Mouse (Mus musculus) hematopoietic stem cell, adult 5-6 weeks (primary cell): Measurements from ENCODE around the gene Sgpp2. TPM values are rescaled to one million over a fixed set of nuclear protein-coding genes. Genes with fewer than 3 reads are reported as not detected.

ENCODE experiments used
- ATAC-seq, 2 experiments: fragments of 125-278 bp in 1 of 2; replicated peaks in 1 of 2; 2 replicates each; pipeline ENCODE4 v1.8.0; 2016 to 2017; ENCODE audit warnings: inconsistent platforms in 2 of 2, mild to moderate bottlenecking in 2 of 2, moderate number of reproducible peaks in 2 of 2, low read depth in 1 of 2, moderate TSS enrichment in 1 of 2; ENCODE audit not compliant: low FRiP score in 2 of 2, poor library complexity in 2 of 2, severe bottlenecking in 2 of 2, insufficient read depth in 1 of 2, low TSS enrichment in 1 of 2
- total RNA-seq: library from RNA; stranded (forward); fragments of 172-1452, 232-1000 nt; gene quantifications from 2 replicates; pipeline ENCODE4 v1.2.3, GENCODE M21; 2017

Gene Sgpp2
- total RNA-seq: 0.15 TPM in 1 of 2 replicates, not detected in the other

DNA sequence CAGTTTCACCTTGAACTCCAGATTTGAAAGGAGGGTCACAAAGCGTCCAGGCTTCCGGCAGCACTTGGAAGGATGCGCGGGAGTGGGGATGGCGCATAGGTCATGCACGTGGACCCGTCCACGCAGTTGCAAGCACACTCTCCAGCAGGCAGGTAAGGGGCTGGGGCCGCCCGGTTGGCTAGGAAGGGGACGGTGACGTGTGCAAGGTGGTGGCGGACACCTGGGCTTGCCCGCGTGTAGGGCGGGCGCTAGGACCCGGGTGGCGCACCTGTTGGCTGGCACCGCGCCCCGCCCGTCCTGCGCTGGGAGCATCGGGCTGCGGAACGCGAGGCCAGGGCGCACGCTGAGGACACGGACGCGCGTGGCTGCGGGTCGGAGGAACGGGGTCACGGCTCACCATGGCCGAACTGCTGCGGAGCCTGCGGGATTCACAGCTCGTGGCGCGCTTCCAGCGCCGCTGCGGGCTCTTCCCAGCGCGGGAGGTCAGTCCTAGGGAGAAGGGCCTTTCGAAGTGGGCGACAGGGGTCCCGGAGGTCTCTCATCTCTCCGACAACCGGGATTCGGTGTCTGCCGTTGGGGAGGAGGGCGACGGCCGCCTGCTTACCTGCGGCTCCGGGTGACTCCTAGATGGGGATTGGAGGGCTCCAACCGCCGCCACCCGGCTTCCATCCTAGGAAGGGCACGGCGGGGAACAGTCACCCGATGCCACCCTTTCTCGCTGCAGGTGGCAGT, at the start of gene Sgpp2:
TSS of gene Sgpp2 (plus strand) at position 325 of the 732 bp plus-strand sequence.
- ATAC-seq: 0 out of 4 replicates have a peak, but pooled peaks of 1 of the 2 experiments have one; percentile 22

DNA sequence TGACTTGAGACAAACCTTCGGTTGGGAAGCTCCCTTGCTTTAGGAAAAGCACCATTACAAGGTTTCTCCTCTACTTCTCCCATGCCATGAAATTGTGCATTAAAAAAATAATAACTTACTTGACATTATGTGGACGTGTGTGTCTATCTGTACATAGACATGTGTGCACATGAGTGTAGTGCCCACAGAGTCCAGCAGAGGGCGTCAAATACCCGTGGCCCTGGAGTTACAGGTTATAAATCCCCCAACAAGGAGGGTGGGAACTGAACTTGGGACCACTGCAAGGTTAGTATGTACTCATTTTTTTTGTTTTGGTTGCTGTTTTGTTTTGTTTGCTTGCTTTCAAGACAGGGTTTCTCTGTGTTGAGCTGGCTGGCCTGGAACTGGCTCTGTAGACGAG, 42.6 kb upstream of the Sgpp2 start:
- no peak for ATAC-seq

DNA sequence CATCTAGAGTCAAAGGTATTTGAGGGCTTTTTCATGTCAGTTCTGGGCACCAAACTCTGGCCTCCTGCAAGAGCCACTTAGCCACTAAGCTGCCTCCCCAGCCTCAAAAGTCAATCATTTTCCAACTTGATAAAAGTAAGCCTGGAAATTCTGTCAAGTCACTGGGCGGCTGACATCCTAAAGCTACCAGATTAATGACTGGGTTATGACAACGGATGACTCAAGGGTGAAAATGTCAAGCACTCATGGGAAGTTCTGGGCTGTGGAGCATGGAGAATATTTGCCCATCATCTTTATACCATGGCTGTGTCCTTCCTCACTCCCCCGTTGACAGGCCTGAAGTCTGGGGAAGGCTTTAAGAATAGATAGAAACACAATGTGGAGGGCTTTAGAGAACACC, 37.2 kb upstream of the Sgpp2 start:
- ATAC-seq: no peak

DNA sequence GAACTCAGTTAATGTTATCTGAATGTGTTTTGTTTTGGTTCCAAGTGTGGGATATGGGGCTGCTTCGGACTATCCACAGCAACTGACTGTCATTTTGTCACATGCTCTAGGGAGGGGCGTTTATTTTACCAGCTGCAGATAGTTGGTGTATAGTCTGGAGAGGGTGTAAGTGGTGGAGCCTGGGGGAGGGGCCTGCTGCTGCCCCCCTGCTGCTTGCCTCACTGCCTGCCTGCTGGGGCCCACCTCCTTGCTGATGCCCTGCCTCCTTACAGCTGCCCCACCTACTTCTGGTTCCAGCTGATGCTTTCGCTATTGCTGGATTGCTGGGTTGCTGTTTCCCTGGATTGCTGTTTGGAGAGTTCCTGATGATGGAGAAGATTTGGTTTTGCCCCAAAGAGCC, 31.0 kb upstream of the Sgpp2 start:
- ATAC-seq: no peak

DNA sequence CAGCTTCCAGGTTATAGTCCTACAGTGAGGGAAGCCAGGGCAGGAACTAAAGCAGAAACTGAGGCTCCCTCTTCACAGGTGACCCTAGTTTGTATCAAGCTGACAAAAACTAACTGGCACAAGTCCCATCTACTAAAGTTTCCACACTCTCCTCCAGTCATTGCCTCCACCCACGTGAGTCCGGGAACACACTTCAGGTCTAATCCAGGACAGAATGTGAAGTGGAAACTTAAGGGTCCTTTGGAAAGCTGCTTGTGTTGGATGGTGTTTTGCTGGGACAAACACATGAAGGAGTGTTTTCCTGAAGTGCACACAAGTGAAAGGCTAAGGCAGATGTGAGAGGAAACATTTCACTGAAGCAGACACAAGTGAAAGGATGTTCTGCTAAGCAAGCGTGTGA, 17.7 kb upstream of the Sgpp2 start:
- no peak for ATAC-seq

DNA sequence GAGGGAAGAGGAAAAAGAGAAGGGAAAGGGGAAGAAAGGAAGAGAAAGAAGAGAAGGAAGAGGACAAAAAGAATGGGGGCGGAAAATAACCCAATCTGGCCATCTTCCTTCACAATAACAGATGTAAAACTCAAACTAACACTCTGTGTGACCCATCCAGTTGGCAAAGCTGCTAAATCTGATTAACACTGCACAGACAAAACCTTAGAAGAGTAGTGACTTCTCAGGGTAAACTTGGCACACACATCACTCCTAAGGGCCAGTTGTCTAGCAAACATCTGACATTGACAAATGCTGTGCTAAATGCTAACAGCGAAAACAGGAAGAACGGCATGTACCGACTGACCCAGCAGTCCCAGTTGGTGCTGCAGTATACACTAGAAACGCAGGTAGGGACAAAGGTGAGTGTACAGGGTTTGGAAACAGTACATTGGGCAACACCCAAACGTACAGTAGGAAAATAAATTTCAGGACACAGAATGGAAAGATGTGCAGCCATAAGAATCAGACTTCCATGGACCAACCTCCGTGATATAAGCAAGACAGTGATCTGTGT, 10.4 kb upstream of the Sgpp2 start:
- ATAC-seq: no peak

DNA sequence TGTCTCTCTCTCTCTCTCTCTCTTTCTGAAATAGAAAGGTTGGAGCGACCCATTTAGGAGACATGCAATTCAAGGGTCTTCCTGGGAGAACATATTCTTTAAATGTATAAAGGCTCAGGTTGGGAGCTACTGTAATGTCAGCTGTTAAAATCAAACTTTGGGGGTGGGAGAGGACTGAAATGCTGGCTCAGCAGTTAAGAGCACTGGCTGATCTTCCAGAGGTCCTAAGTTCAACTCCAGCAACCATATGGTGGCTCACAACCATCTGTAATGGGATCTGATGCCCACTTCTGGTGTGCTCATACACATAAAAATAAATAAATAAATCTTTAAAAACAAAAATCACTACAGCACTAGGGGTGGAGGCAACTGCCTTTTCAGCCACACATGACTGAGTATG, 1.5 kb upstream of the Sgpp2 start:
- ATAC-seq: no peak

DNA sequence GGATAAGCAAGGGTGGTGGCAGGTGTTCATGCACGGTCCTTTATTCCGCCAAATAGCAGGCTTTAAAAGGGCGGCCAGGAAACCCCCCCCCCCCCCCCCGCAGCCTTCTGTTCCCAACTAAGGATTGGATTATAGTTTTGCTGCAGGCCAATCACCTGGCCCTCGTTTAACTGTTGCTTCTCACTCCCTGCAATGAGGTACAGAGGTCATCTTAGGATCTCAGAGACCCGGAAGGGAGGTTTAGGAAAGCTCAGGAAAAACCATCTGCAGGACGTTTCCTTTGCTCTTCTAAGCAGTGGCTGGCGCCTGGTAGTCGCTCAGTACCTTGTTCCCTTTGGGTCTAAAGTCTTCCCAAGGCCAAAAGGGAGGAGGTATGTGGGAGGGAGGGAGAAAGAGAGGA, 865 bp upstream of the Sgpp2 start:
- ATAC-seq: no peak

DNA sequence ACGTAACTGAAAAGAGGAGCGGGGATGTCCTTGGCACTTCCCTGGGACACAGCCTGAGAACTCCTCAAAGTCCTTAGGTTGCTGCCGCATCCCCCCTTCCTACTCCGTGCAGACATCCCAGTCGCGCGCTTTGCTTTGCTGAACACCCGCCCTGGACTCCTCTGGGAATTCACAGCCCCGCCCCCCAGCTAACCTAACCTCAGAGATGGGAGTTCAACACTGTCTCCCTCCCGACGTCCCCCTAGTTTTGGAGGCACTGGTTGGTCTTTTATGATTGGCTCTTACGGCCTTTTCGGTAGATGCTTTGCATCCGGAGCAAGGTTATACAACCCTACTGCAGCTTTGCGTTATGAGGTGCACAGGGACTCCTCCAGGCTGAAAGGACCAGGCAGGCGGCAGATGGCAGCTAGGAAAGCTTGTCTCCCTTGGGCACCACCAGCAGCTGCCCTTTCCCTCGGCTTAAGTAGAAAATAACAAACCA, 756 bp downstream of the Sgpp2 start:
- no peak for ATAC-seq

DNA sequence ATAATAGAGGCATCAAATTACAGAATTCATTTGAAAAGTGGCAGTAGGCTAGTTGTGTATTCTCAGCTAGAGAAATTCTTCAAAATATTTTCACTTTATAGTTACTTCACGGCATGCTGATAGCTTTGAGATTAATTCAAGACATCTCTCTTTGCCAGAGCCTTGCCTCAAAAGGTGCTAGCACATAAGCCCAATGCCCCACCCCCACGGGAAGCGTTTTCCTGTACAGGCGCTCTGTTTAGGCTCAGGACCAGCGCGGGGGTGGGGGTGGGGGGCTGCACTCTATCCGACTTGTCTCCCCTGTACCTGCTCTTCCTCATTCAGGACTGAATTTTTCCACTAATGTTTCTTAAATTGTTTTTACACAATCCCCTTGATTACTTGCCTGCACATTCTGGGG, 1.3 kb downstream of the Sgpp2 start:
- ATAC-seq: no peak

DNA sequence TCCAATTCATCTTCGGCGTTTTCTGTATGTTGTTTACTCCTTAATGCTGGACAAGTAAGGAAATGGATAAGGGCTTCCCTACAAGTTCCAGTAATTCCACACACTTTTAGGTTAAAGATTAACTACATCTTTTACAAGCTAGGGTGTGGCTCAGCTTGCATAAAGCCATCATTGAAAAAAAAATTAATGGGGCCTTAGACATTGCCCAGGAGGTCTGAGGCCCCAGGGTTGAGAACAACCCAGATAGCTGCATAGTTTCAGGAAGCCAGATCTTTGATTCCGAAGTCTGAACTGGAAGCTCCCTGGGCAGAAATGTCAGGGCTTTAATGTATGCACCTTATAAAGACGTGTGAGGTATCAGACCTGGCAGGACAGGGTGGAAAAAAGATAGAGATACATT, 2.8 kb downstream of the Sgpp2 start:
- no peak for ATAC-seq

DNA sequence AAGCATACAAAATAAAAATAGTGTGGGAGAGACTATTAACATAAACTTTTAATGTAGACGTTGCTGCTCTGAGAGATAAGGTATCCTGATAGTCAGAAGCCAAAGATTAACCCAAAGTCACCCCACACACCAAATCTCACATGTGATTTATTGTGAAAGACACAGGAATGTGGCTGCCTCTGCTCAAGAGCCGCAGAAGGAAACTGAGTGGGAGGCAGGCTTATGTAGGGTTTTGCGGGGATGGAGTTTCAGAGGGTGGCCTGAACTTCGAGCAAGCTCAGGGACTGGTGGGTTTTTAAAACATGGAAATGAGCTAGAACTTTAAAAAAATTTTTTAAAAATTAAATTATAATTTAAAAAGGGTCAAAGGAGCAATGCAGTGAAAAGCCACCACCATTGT, 3.8 kb downstream of the Sgpp2 start:
- ATAC-seq: no peak

DNA sequence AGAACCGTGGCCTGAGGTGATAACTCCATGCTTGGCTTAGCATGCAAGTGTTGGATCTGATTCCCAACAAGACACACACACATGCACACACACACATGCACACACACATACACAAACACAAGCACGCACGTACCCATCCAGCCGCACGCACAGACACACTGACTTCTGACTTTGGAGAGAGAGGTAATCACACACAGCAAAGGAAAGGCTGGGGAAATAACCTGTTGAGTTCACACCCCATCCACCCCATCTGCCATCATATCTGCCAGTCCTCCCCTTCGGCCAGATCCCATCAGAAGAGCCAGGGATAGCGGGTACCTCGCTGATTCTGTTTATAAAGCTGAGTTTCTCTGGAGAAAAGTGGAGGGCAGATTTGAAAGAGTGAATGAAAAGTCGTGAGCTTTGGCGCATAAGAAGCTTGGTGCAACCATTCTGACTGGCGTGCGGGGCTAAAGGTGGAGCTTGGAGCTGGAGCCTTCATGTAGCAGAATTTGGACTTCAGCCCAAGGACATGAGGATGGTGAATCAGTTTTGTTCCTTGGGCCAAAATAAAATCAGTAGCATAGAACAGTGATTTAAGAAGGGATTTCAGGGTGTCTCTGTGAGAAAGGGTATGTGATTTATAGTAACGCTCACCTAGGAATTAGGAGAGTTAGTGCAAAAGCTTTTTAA, 8.1 kb downstream of the Sgpp2 start:
- no peak for ATAC-seq

DNA sequence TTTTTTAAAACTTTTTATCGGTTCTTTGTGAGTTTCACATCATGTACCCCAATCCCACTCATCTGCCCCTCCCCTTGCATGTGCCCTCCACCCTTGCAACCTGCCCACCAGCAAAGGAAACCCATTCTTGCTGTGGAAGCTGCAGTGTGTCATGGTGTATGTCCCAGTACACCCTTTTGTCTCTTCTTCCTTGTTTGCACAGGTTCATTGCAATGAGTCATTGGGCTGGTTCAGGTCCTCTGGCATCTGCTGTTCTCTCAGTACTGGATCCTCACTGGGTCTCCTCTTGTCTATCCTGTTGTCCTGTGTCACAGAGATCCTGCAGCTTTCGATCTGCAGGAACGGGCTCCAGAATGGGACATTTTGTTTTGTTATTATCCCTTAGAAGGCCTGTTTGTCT, 10.1 kb downstream of the Sgpp2 start:
- no peak for ATAC-seq

DNA sequence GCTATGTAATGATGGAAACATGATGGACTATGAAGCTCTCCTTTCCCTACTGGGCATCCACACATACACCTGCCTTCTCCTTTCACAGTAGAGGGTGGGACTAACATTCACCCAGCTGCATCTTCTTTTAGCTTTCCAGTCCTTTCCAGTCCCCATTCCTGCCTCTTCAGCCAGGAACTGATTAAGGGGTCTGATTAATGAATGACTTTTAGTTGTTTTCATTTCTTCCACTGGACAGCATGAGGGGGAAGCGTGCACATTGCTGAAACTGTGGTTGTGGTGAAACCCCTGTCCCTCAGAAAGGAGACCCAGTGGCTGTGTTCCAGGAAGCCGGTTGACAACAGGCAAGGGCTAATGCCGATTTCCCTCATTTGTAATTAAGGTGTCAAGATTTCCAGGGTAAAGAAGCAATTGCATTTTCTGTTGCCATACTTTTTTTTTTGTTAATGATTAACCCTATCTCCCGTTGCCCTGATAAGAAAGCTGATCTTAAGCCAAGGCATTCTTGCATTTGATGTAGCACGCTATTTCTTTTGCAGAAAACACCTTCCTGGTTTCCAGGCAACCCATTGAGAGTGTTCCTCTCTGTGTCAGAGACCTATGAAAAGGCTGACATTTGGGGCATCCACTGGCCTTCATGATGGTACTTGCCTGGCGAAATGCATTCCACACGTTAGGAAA, 12.1 kb downstream of the Sgpp2 start:
- ATAC-seq: no peak

DNA sequence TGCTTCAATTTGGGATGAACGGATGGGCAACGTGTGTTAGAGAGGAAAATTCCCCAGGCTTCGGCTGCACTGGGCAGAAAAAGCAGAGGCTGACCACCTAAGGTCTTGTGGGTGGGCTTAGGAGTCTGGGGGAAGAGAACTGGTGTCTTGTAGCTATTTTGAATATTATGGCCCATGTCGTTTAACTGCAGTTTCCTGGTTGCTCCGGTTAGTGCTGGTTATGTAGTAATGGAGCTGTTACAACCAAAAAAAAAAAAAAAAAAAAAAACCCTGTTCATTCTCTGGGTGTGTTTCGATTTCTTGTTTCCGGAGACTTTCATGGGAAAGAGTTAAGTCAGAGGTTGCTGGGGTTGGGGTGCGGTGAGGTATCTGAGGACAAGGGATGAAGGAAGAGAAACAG, 12.7 kb downstream of the Sgpp2 start:
- ATAC-seq: no peak

DNA sequence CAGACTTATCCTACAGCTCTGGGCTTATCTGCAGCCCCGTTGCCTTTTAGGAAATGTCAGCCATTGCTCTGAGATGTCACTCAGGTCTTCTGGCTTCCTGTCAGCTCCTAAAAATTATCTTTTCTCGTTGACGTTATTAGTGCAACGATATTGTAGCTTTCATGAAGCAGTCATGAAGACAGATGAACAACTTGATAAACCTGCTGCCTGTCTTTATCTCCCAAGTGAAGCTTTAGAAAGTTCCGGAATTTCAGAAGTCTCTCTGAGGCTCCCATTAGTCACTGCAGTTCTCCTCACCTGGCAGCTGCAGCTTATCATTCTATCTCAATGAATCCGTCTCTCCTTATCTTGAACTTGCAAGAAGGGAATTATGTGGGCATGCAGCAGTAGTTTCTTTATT, 13.9 kb downstream of the Sgpp2 start:
- ATAC-seq: no peak

DNA sequence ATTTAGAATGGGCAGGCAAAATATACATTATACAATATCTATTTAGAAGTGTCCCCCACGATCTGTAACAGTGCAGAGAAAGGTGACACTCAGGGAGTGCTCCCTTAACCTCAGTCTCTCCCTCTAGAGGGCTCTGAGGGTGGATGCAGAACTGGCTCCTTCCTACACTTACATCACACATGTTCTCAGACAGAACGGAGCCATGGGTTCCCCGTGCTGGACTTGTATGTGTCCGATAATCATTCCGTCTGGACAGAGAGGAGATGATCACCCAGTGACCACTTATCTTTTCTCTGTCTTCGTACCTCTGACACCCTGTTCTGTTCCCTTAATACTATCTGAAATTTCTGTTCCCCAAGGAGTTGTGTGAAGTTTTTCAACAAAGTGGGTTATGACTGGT, 15.7 kb downstream of the Sgpp2 start:
- no peak for ATAC-seq
